Mouse (Mus musculus) 3134 (cell line): ENCODE results near the gene Ina.
A peak's percentile ranks its signal among the peaks of the same experiment; 100 is the strongest.

Experiments
- DNase-seq: peaks from one replicate; pipeline ENCODE4 v3.0.0-alpha.2; 2011; ENCODE audit warnings: low spot score; ENCODE audit not compliant: insufficient read length; ENCODE audit errors: extremely low read depth

Ina gene

GRCm38 (mm10) chr19:47050271-47051032 is 36.0 kb downstream of the Ina start, which contains the start of gene Pcgf6:
Gene Pcgf6 (minus strand): TSS chr19:47050906.
- peak; percentile 74 for DNase-seq

- DNase-seq, result no peak
These were observed 38.4 kb downstream of the Ina start for GRCm38 (mm10) chr19:47052927-47053326.

GRCm38 (mm10) chr19:47053471-47053870 is 39.0 kb downstream of the Ina start:
- DNase-seq, result no peak

DNA sequence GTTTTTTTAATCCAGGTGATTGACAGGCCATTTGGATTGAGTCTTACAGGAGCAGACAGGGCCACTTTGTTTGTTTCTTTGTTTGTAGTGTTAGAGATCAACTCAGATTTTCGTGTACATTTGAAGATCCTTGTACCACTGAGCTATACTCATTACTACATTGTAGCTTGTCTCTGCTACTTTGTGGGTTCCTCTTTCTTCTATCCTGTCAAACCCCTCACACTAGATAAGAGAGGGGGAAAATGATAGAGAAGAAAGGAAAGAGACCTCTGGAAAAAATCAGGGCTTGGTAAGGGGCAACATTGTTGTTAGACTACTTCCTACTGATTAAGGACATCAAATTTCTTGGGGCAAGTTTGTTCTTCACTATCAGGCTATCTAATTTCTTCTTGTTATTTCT is 43.2 kb downstream of the Ina start:
- DNase-seq, result no peak

- DNase-seq, result no peak
These were observed 51.4 kb downstream of the Ina start for GRCm38 (mm10) chr19:47065860-47066259.

DNA sequence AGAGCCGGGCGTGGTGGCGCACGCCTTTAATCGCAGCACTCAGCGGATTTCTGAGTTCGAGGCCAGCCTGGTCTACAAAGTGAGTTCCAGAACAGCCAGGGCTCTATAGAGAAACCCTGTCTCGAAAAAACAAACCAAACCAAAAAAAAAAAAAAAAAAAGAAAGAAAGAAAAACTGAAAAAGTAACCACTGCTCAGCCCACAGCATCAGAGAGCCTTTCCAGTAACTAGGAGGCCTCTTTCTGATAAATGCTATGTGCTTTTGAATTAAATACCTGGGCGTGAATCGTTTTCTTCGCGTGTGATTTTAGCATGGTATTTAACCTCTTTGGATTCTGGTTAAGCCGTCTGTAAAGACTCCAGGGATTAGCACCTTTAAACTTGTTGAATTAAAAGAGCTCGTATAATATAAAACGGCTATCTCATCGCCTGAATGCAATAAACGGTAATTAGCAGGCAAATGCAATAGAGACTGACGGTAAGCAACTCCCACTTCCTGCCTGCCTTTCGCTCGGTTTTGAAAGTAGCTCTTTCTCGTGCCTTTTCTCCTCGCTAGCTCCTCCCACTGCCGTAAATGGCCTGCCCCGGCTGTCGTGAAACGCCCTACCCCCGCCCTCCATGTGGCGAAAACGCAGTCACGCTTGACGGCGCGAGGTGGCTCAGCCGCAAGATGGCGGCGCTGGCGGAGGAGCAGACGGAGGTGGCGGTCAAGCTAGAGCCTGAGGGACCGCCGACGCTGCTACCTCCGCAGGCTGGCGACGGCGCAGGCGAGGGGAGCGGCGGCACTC is 52.8 kb downstream of the Ina start, which contains the start of gene Taf5:
TSS of gene Taf5 (plus strand) at position 651 of the 787 bp plus-strand sequence.
- peak; percentile 96 for DNase-seq

DNA sequence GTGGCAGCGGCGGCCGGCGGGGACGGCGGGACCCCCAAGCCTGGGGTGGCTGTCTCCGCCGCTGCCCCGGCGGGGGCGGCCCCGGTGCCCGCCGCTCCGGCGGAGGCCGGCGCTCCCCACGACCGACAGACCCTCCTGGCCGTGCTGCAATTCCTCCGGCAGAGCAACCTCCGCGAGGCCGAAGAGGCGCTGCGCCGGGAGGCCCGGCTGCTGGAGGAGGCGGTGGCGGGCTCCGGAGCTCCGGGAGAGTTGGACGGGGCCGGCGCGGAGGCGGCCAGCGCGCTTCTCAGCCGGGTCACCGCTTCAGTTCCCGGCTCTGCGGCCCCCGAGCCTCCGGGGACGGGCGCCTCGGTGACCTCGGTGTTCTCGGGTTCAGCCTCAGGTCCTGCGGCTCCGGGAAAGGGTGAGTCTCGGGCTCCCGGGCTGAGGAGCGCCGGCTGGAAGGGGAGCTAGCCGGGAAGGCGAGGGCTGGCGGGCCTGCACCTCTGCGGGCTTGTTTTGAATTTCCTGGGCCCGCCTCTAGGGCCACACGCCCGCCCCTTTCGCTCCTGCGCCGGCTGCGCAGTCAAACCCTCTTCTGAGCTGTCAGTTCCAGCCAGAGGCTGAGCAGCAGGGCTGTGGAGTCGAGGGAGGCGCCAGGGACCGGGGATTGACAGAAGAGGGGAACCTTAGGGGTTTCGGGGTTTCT is 53.6 kb downstream of the Ina start:
- DNase-seq, result peak; percentile 89
